Mouse (Mus musculus) adrenal gland, postnatal 14 days (tissue): ENCODE results near the gene Rgs8. TPM values are rescaled to one million over a fixed set of nuclear protein-coding genes. Genes with fewer than 3 reads are reported as not detected.

Source experiments
- DNase-seq: peaks from one replicate; pipeline ENCODE4 v3.0.0; 2021; ENCODE audit warnings: mixed read lengths
- total RNA-seq: library from RNA; stranded (reverse); gene quantifications from 2 replicates; pipeline ENCODE4 v1.2.3, GENCODE M21; 2021

The Rgs8 gene
- total RNA-seq, 1 experiment from 2014 or later = 0.07 TPM

DNA sequence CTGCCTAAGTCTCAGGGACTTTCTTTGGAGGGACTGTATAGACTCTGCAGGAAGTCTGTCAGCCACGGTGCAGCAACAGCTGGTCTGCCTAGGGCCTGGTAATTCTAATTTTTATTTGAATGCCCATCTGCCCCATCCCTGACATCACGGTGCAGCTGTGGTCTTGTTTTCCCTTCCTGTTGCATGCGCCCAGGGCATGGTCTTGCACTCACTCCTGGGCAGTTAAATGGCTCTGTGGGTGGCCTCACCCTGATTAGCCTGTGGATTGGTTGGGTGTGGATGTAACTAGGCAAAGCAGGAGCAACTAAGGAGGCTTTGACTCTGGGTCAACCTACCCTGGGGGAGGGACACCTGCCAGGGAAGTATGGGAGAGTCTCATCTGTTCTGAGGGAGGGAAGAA, 52.2 kb downstream of the Rgs8 start:
- no peak for DNase-seq

DNA sequence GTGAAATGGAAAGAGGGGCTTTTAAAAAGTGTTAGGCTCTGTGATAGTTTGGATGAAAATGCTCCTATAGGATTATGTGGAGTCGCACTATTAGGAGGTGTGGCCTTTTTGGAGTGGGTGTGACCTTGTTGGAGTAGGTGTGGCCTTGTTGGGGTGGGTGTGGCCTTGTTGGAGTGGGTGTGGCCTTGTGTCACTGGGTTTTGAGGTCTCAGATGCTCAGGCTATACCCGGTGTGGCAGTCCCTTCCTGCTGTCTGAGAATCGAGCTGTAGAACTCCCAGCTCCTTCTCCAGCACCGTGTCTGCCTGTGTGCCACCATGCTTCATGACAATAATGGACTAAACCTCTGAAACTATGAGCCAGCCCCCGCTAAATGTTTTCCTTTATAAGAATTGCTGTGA, 55.8 kb downstream of the Rgs8 start:
- DNase-seq = no peak

DNA sequence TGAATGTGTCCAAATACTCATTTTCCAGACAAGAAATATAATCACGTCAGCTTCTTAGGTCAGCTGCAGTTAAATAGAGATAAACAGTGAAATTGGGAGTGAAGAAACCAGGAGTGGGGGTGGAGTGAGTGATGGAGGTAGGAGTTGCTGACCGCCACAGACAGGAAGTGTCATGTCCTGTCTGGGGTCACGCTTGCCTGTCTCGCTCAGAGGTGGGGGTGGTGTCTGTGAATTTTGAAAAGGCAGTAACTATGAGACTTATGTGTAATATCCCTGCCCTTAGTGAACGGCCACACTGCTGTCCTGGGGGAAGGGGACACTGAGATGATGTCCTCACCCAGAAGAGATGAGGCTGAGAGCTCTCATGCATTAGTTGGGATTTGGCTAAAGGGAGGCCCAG, 56.6 kb downstream of the Rgs8 start:
- DNase-seq = no peak

GRCm38 (mm10) chr1:153711544-153712262, 58.9 kb downstream of the Rgs8 start:
- DNase-seq = no peak

DNA sequence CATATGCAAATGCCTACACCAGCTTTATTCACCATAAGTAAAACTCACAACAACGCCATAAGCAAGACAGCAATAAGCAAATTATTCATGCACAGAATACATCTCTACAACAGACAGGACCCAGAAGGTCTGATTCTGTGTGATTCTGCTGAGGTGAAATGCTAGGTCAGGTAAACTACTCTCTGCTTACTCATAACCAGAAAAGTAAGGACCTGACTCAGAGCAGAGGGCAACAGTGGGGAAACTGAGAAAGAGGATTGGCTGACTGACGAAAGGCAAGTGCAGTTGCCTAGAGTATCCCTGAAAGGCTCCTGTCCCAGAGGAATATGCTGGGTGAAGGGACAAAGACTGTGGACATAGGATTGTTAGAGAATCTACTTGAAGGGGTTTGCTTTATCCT, 59.8 kb downstream of the Rgs8 start:
- DNase-seq = no peak

DNA sequence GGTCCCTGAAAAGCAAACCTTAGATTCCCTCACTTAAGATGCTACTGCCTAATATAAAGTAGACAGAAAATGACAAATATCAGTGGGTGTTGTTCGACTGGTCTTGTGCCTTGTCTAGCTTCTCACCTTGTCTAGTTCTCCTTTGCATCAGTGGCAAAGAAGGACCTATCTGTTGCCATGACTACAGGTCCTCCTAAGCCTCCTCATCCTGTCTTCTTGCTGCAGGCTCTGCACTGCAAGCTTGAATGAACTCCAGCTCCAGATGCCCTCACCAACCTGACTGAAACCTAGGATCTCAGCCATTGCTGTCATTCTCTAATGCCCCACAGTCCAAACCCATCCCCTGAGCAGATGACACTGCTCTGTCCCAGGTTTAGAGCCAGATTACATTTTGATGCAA, 65.2 kb downstream of the Rgs8 start:
- no peak for DNase-seq

DNA sequence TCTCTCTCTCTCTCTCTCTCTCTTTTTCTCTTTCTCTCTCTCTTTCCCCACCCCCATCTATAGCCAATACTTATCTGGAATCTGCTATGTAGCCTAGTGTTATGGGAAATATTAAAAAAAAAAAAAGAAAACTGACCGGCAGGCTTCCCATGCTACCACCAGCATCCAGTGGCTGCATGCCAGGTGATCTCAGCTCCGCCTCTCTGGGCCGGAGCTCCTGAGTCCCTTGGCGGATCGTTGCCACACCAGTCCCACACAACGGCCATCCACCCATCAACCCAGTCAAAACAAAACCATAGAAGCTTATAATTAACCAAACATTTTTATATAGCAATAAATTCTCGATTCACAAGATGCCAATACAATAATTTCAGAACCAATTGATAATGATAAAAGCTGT, 68.1 kb downstream of the Rgs8 start:
- peak; percentile 74 for DNase-seq

DNA sequence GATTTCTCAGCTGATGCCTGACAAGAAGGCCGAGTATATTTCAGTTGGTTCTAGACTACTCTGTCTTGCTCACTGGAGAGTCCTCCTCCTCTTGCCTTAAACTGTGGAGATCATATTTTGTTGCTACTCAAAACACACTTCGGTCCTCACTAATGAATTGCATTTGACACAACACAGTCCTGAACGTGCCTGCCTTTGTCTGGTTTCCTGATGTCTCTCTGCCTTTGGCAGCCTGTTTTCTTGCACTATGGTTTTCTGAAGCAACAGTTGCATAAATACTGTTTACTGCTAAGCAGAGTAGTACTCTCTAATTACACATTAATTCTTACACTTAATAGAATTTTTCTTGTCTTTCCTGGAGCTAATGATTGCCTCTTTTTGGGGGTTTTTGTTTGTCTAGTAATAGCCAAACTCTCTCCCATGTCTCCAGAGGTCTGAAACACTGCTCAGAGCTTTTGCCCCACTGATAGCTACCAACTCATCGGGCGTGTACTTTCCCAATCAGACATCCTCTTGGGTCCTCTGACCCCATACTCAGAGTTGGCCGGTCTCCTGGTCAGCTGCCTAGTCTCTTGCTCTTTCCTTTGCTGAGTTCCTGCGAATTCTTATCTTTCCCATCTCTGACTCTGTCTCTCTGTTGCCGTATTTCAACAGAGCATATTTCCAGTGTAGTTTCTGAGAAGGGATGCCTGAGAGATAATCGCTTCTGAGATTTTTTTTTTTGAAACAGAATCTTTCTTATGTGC, 68.9 kb downstream of the Rgs8 start:
- DNase-seq = peak; percentile 44

DNA sequence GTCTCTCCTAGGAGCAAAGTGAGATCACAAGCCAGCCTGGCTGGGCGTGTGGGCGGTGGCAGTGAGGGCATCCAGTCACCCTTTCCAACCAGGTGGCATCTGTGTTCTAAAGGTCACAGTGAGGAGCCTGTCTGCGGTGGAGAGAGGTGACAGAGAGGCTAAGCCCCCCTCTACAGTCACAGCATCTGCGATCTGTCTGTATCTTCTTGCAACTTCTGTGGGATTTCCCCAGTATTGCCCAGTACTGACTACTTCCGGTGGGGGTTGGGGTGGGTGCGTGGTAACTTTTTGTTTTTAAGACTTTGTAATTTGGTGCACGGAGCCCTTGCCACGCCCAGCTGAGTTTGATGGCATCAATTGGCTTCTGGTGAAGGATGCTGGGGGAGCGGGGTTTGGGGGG, 70.6 kb downstream of the Rgs8 start:
- DNase-seq = peak; percentile 6

- DNase-seq = peak; percentile 2
Observed at GRCm38 (mm10) chr1:153726636-153727035, 73.8 kb downstream of the Rgs8 start.

GRCm38 (mm10) chr1:153729806-153730205, 77.0 kb downstream of the Rgs8 start:
- DNase-seq = peak; percentile 4

GRCm38 (mm10) chr1:153730671-153731070, 77.8 kb downstream of the Rgs8 start:
- peak; percentile 50 for DNase-seq

- peak; percentile 6 for DNase-seq
Observed at GRCm38 (mm10) chr1:153733181-153733580, 80.4 kb downstream of the Rgs8 start.

GRCm38 (mm10) chr1:153734866-153735265, 82.0 kb downstream of the Rgs8 start:
- DNase-seq = peak; percentile 2

DNA sequence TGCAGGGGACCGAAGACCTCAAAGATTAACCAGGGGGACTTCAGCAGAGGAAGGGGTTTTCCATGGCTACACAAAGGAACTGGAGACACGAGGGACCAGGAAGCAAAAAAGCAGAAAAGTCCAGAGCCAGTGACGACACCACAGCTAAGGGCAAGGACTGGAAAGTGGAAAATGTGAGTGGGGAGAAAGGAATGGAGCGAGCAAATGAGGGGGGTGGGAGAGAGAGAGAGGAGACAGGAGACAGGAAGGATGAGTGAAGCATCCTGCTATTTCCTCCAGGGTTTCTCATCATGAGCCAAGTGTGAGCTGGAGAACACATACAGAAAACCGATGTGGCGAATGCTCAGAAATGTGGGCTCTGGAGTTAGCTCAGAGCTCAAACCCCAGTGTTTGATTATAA, 83.3 kb downstream of the Rgs8 start:
- DNase-seq = no peak

- no peak for DNase-seq
Observed at GRCm38 (mm10) chr1:153737101-153738085, 84.6 kb downstream of the Rgs8 start.

DNA sequence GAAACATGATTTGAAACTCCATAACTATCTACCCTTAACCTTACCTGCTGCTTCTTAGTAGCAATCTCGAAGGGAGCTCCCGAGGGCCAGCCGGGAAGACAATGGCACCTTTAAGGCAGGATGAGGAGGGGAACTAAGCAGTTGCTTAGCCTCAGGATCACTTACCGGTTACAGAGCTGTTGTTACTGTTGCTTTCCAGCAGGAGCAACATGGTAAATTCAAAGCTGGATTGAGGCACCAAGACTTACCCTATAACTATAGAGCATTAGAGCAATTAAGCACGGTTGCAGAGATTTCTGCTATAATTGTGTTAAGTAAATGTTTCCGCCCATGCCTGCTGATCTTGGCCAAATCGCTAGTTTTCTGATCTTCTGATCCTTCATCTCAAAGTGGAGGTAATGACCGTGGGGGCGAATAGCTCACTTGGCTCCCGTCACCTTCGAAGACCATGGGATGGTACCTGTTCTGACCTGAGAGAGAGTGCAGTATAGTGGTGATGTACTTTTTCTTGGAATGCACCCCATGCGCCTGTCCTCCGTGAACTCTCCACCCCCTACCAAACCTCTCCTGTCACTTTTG, 86.7 kb downstream of the Rgs8 start:
- no peak for DNase-seq

DNA sequence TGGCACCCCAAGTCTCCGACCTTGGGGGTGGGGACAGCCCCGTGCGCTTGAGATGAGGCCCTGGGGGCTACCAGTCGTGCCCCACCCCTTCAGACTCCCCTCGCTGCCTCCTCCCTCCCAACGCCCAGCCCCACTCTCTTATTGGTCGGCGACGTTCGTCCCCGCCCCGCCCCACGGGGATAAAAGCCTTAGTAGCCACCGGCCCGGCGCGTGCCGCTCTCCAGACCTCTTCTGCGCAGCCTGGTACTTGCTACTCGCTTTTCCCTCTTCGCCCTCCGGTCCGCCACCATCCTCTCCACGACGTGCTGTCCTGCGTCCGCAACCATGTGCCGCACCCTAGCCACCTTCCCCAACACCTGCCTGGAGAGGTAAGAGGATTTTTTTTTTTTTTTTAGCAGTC, 87.3 kb downstream of the Rgs8 start, which contains the start of gene Rgs16:
Rgs16 (plus strand) TSS at position 205 of the 400 bp plus-strand sequence.
- peak; percentile 92 for DNase-seq

DNA sequence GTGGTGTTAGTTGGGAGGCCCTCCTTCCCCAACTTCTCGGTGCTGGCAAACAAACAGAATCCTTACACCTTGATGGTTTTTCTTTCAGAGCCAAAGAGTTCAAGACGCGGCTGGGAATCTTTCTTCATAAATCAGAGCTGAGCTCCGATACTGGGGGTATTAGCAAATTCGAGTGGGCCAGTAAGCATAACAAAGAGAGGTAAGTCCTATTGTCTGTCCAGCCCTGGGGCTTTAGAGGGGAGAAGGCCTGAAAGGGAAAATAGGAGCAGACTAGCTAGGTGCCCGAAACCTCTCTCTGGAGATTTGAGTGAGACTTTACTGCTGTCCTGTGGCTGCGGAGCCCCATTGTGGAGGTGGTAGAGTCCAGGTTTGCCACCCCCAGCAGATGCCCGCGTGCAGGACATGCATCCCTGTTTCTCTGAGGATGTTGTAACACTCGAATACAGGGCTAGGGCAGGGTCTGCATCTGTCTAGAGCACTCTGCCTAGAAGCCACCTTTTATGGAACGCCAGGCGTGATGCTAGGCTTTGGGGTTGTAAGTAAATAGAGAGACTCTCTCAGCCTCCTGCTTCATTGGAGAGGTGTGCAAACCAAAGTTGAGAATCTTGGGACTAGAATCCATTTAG, 88.1 kb downstream of the Rgs8 start:
- DNase-seq = no peak

- no peak for DNase-seq
Observed at GRCm38 (mm10) chr1:153741551-153742316, 88.9 kb downstream of the Rgs8 start.
